Mouse (Mus musculus): ENCODE measurements around the gene R3hdm2. TPM values are rescaled to one million over a fixed set of nuclear protein-coding genes. Genes with fewer than 3 reads are reported as not detected.

R3hdm2 gene
- polyA plus RNA-seq, 1 experiment from 2014 or later = 19.0 TPM

DNA sequence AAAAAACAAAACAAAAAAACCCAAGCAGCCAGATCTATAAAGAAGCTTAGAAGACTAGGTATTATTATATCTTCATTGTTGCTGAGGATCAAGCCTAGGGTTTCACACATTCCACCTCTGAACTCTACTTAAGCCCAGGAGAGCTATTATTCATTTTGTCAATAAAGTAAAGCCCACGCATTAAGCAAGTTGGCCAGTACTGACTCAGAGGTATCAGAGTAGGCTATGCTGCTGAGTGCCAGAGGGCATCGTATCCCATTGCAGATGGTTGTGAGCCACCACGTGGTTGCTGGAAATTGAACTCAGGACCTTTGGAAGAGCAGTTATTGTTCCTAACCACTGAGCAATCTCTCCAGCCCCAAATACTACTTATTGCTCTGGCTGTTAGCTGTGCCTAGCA lies 163.8 kb downstream of the R3hdm2 start:
- Histone ChIP-seq H3K27me3 (replicated peaks) (peaks cover 28% of the 10 kb centered on the region), H3K9me3 (replicated peaks) (no peaks in the 10 kb centered on the region), H3K4me1 (no peaks in the 10 kb centered on the region), H3K4me3 (no peak overlapping the region), H3K9ac (no peak overlapping the region), H3K36me3 (peaks cover 75% of the 10 kb centered on the region), H3K4me2 (no peak overlapping the region), H3K27ac (no peak overlapping the region)
- 66% methylated on average over 3 of the region's 3 CpGs for WGBS (ENCODE audit: insufficient replicate concordance)
- no peak for ATAC-seq

DNA sequence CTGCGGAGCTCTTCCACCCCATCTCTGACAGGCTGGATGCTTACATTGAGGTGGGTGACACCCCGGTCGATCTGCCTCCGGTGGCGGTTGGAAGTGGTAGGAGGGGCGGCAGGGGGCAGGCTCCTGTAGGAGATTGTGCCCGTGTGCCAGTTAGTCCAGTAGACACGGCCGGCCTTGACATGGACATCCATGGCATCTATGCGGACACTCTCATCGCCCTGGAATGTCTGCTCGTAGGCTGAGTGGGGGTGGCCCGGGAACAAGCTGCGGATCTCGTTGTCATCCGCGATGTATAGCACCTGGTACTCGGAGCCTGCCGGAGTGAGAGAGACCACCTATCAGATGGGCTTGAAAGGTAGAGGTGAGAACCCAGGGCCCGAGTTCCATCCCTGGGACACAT lies 164.2 kb downstream of the R3hdm2 start:
- peaks cover 26% of the 10 kb centered on the region for H3K27me3 ChIP-seq (replicated peaks)
- no peak overlapping the region for H3K27ac ChIP-seq
- H3K9ac ChIP-seq = no peak overlapping the region
- no peak overlapping the region for H3K4me3 ChIP-seq
- no peaks in the 10 kb centered on the region for H3K4me1 ChIP-seq
- no peak for ATAC-seq
- H3K4me2 ChIP-seq = no peak overlapping the region
- H3K36me3 ChIP-seq = peaks cover 76% of the 10 kb centered on the region
- no peaks in the 10 kb centered on the region for H3K9me3 ChIP-seq (replicated peaks)
- 82% methylated on average over 20 of the region's 20 CpGs for WGBS (ENCODE audit: insufficient replicate concordance)

- H3K4me3 ChIP-seq = no peak overlapping the region
- H3K9ac ChIP-seq = no peak overlapping the region
- H3K4me2 ChIP-seq = no peak overlapping the region
- 63% methylated on average over 7 of the region's 7 CpGs for WGBS (ENCODE audit: insufficient replicate concordance)
- no peak overlapping the region for H3K27ac ChIP-seq
- no peaks in the 10 kb centered on the region for H3K4me1 ChIP-seq
- no peak for ATAC-seq
- peaks cover 26% of the 10 kb centered on the region for H3K27me3 ChIP-seq (replicated peaks)
- H3K36me3 ChIP-seq = peaks cover 82% of the 10 kb centered on the region
- no peaks in the 10 kb centered on the region for H3K9me3 ChIP-seq (replicated peaks)
Measured at GRCm38 (mm10) chr10:127546505-127546904, 166.4 kb downstream of the R3hdm2 start.

DNA sequence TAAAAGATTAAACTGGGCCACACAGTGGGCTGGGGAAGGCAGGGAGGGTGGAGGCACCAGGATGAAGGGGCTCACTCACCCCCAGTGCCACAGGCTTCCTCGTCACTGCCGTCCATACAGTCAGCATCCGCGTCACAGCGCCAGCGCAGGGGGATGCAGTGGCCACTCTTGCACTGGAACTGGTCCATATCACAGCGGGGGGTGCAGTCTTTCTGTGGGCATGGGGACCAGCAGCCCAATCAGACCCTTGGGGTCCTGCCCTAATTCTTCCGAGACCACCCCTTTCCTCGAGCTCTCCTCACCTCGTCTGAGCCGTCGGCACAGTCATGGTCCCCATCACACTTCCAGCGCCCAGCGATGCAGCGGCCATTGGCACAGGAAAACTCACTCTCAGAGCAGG lies 168.1 kb downstream of the R3hdm2 start:
- peaks cover 82% of the 10 kb centered on the region for H3K36me3 ChIP-seq
- ATAC-seq = no peak
- 84% methylated on average over 15 of the region's 15 CpGs for WGBS (ENCODE audit: insufficient replicate concordance)

More for the DNA sequence above, 168.1 kb downstream of the R3hdm2 start:
- Histone ChIP-seq H3K4me3 (no peak overlapping the region), H3K9ac (no peak overlapping the region), H3K27me3 (replicated peaks) (peaks cover 20% of the 10 kb centered on the region), H3K4me1 (no peaks in the 10 kb centered on the region), H3K9me3 (replicated peaks) (no peaks in the 10 kb centered on the region), H3K4me2 (no peak overlapping the region), H3K27ac (no peak overlapping the region)

Other genes starting within 250 kb of the R3hdm2 start
- 12.6 TPM in 2 replicates for gene B4galnt1, start 215.1 kb upstream of the R3hdm2 start, polyA plus RNA-seq (2016; fragmentation: Nextera tagmentation; extraction: Ambion mirVana)
- 3.0 and 3.6 TPM in 2 replicates for gene Slc26a10, start 199.7 kb upstream of the R3hdm2 start, polyA plus RNA-seq (2016; fragmentation: Nextera tagmentation; extraction: Ambion mirVana)
- gene Arhgef25, start 190.2 kb upstream of the R3hdm2 start, polyA plus RNA-seq (2016; fragmentation: Nextera tagmentation; extraction: Ambion mirVana) = 14.3 and 17.4 TPM in 2 replicates
- 33.2 and 36.9 TPM in 2 replicates for gene Dtx3, start 184.6 kb upstream of the R3hdm2 start, polyA plus RNA-seq (2016; fragmentation: Nextera tagmentation; extraction: Ambion mirVana)
- gene Pip4k2c, start 168.7 kb upstream of the R3hdm2 start, polyA plus RNA-seq (2016; fragmentation: Nextera tagmentation; extraction: Ambion mirVana) = 44.7 and 50.0 TPM in 2 replicates
- 0.08 and 0.12 TPM in 2 replicates for gene Kif5a, start 117.0 kb upstream of the R3hdm2 start, polyA plus RNA-seq (2016; fragmentation: Nextera tagmentation; extraction: Ambion mirVana)
- 95.5 and 96.1 TPM in 2 replicates for gene Dctn2, start 114.0 kb upstream of the R3hdm2 start, polyA plus RNA-seq (2016; fragmentation: Nextera tagmentation; extraction: Ambion mirVana)
- gene Mbd6, start 91.3 kb upstream of the R3hdm2 start, polyA plus RNA-seq (2016; fragmentation: Nextera tagmentation; extraction: Ambion mirVana) = 8.5 and 9.8 TPM in 2 replicates
- 192 and 193 TPM in 2 replicates for gene Mars, start 68.5 kb upstream of the R3hdm2 start, polyA plus RNA-seq (2016; fragmentation: Nextera tagmentation; extraction: Ambion mirVana)
- 15.9 and 16.9 TPM in 2 replicates for gene Arhgap9, start 58.4 kb upstream of the R3hdm2 start, polyA plus RNA-seq (2016; fragmentation: Nextera tagmentation; extraction: Ambion mirVana)
- 0.94 and 1.1 TPM in 2 replicates for gene Gli1, start 38.4 kb upstream of the R3hdm2 start, polyA plus RNA-seq (2016; fragmentation: Nextera tagmentation; extraction: Ambion mirVana)
- gene Inhbe, start 25.9 kb upstream of the R3hdm2 start, polyA plus RNA-seq (2016; fragmentation: Nextera tagmentation; extraction: Ambion mirVana) = 0.10 and 0.16 TPM in 2 replicates
- gene Inhbc, start 9.9 kb upstream of the R3hdm2 start, polyA plus RNA-seq (2016; fragmentation: Nextera tagmentation; extraction: Ambion mirVana) = 1.1 and 1.5 TPM in 2 replicates
- 0.24 and 0.45 TPM in 2 replicates for gene Stac3, start 121.4 kb downstream of the R3hdm2 start, polyA plus RNA-seq (2016; fragmentation: Nextera tagmentation; extraction: Ambion mirVana)
- gene Ndufa4l2, start 134.6 kb downstream of the R3hdm2 start, polyA plus RNA-seq (2016; fragmentation: Nextera tagmentation; extraction: Ambion mirVana) = 12.9 and 14.8 TPM in 2 replicates
- gene Shmt2, start 142.1 kb downstream of the R3hdm2 start, polyA plus RNA-seq (2016; fragmentation: Nextera tagmentation; extraction: Ambion mirVana) = 181 and 185 TPM in 2 replicates
- 0.10 and 0.23 TPM in 2 replicates for gene Nxph4, start 154.2 kb downstream of the R3hdm2 start, polyA plus RNA-seq (2016; fragmentation: Nextera tagmentation; extraction: Ambion mirVana)
- 22.8 and 26.5 TPM in 2 replicates for gene Lrp1, start 240.8 kb downstream of the R3hdm2 start, polyA plus RNA-seq (2016; fragmentation: Nextera tagmentation; extraction: Ambion mirVana)

All from liver, embryonic 12.5 days (tissue).